Mouse (Mus musculus) intestine, postnatal 0 days (tissue): ENCODE results near the gene Panx3. TPM values are rescaled to one million over a fixed set of nuclear protein-coding genes. Genes with fewer than 3 reads are reported as not detected.

Experiments used
- ATAC-seq: fragments of 200-750 bp; cut with Nextera tagmentation; 2 replicates; pipeline ENCODE4 v1.8.0; 2017; ENCODE audit warnings: mild to moderate bottlenecking, moderate TSS enrichment, moderate library complexity
- H3K27ac ChIP-seq: fragments of 300-500 bp; sonication (generic); 2 replicates; pipeline ENCODE4 v1.5.1; 2014; ENCODE audit warnings: mild to moderate bottlenecking, low read depth, low read length, moderate library complexity
- H3K27me3 ChIP-seq: fragments of 300-500 bp; sonication (generic); replicated peaks from 2 replicates; pipeline ENCODE4 v1.6.1; 2014; ENCODE audit warnings: low read length, mixed read lengths; ENCODE audit not compliant: control insufficient read depth, insufficient read depth
- H3K36me3 ChIP-seq: fragments of 300-500 bp; sonication (generic); 2 replicates; pipeline ENCODE4 v1.6.1; 2014; ENCODE audit warnings: mild to moderate bottlenecking, moderate library complexity; ENCODE audit not compliant: control insufficient read depth, insufficient read depth
- H3K4me1 ChIP-seq: fragments of 300-500 bp; sonication (generic); replicated peaks from 2 replicates; pipeline ENCODE4 v1.6.1; 2014; ENCODE audit warnings: antibody characterized with exemption, low read length, mixed read lengths; ENCODE audit not compliant: control insufficient read depth, insufficient read depth
- H3K4me2 ChIP-seq: fragments of 300-500 bp; sonication (generic); replicated peaks from 2 replicates; pipeline ENCODE4 v1.6.1; 2014; ENCODE audit warnings: low read depth, mild to moderate bottlenecking, moderate library complexity
- H3K4me3 ChIP-seq: fragments of 300-500 bp; sonication (generic); 2 replicates; pipeline ENCODE4 v1.5.1; 2014; ENCODE audit warnings: low read depth, low read length
- H3K9ac ChIP-seq: fragments of 300-500 bp; sonication (generic); 2 replicates; pipeline ENCODE4 v1.6.1; 2014; ENCODE audit warnings: mild to moderate bottlenecking, low read depth, low read length
- H3K9me3 ChIP-seq: fragments of 300-500 bp; sonication (generic); 2 replicates; pipeline ENCODE4 v1.6.1; 2016; ENCODE audit warnings: mixed run types; ENCODE audit not compliant: control insufficient read depth
- CTCF ChIP-seq: sonication (generic); IDR thresholded peaks from 2 replicates; pipeline ENCODE4 v1.5.1; 2016; ENCODE audit warnings: low read depth, mild to moderate bottlenecking, control low read depth, antibody characterized with exemption, moderate library complexity
- WGBS: fragments of 180-500 bp; shearing (Covaris S2); extraction: QIAGEN DNeasy Blood & Tissue Kit; methylation state at CpG from one replicate; pipeline ENCODE4 v1.1.7; 2014; 5-methylcytosine and 5-hydroxymethylcytosine counted together
- polyA plus RNA-seq: library from polyadenylated mRNA; unstranded; fragments of >200 nt; fragmentation: Nextera tagmentation; extraction: Ambion mirVana; gene quantifications from 2 replicates; pipeline ENCODE4 v1.2.1, GENCODE M21; 2015

Gene Panx3
- polyA plus RNA-seq: not detected in 2 replicates

DNA sequence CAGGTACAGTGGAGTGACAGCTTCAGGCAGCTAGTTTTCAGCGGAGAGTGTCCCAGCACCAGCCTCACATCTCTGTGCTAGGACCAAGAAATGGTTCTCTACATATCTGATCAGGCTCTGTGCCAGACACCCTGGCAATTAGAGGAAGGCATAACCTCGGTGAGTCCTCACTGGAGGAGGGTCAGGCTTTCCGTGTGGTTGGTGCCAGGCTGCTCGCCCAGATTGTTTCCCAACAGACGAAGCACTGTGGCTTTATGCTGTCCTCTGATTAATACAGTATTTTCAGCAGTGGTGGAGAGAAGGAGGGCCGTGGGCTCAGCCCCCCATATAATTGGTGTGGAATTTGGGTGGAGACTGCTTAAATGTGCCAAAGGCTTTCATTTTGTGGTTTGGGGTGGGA is at the start of gene Panx3:
TSS of gene Panx3 (minus strand) at position 121 of the 400 bp plus-strand sequence.
- H3K4me2 ChIP-seq: no peak within 1 kb of the TSS
- WGBS: 63% methylated on average over 6 of the region's 6 CpGs
- 0 out of 2 replicates have a peak, but pooled peaks cover 3% of the 10 kb centered on the region for H3K9me3 ChIP-seq
- no peak within 1 kb of the TSS for H3K9ac ChIP-seq
- ATAC-seq: no peak
- no peak within 1 kb of the TSS for H3K4me3 ChIP-seq
- no peaks in the 10 kb centered on the region for H3K27me3 ChIP-seq
- no peak within 1 kb of the TSS for H3K27ac ChIP-seq
- no peak for TF ChIP-seq CTCF
- H3K36me3 ChIP-seq: no peaks in the 10 kb centered on the region
- no peaks in the 10 kb centered on the region for H3K4me1 ChIP-seq

DNA sequence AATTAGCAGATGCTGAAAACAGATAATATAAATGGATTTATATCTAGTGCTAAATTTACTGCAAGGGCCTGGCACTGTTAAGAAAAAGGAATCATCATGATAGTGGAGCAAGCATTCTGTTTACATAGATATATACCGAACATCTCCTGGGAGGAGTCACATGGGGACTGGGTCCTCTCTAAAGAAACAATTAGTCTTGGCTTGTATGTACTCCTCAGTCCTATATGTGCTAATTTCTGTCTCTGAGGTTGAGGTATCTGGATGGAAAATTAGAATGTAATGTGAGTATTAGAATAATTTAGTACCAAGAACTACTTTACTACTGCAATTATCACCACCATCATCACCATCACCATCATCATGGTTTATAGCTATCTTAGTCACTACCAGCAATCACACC is 47.1 kb upstream of the Panx3 start, which contains the start of gene Olfr160:
TSS of gene Olfr160 (minus strand) at position 101 of the 400 bp plus-strand sequence.
- Histone ChIP-seq H3K4me3 (no peak within 1 kb of the TSS), H3K27me3 (no peaks in the 10 kb centered on the region), H3K9ac (no peak within 1 kb of the TSS), H3K4me2 (no peak within 1 kb of the TSS), H3K36me3 (no peaks in the 10 kb centered on the region), H3K9me3 (no peaks in the 10 kb centered on the region), H3K27ac (no peak within 1 kb of the TSS), H3K4me1 (no peaks in the 10 kb centered on the region)
- ATAC-seq: no peak
- no peak for TF ChIP-seq CTCF
- WGBS: 60% methylated on average over 1 of the region's 1 CpGs

DNA sequence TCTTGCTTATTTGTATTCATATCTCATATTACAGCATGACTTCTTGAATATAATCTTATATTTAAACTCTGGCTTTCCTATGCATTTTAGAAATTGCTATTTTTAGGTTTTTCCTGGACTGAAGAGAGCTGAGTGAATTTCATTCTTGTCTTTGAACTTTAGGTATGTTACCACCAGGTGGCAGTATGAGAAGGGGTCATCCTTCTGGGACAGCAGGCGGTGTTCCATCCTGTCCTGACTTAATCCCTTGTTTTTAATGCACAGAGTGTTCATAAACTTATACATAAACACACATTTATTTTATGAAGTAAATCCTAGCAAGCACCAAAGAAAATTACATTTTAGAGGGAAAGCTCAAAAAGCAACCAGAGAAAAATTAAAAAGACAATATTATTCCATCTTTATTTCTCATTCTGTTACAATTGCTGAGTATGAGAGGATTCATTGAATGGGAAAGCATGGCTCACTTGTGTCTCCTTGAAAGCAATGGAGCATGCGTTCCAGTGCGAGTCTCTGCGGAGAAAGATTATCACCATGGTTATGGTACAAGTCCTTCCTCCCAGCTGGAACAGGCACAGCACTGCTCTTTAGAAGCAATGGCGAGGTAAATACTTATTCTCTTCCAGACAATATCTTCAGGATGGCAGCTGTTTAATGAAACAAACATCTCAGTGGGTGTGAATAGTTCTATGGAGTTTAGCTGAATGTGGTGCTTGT is 21.1 kb upstream of the Panx3 start:
- Histone ChIP-seq H3K9ac (no peak overlapping the region), H3K9me3 (no peaks in the 10 kb centered on the region), H3K27ac (no peak overlapping the region), H3K4me3 (no peak overlapping the region), H3K4me1 (no peaks in the 10 kb centered on the region), H3K4me2 (no peak overlapping the region), H3K36me3 (no peaks in the 10 kb centered on the region), H3K27me3 (no peaks in the 10 kb centered on the region)
- ATAC-seq: no peak
- 66% methylated on average over 5 of the region's 5 CpGs for WGBS
- TF ChIP-seq CTCF: peak; percentile 80

DNA sequence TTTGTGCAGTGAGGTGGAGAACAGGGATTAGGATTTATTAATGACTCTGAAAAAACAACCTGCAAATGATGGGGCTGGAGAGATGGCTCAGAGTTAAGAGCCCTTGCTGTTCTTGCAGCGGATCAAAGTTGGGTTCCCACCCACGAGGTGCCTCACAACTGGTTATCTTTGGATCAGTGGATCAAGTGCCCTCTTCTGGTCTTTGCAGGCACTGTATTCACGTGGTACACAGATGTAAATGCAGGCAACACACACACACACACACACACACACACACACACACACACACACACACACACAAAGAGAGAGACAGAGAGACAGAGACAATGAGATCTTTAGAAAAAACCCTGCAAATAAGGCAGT is 18.9 kb upstream of the Panx3 start:
- H3K4me2 ChIP-seq: no peak overlapping the region
- H3K9ac ChIP-seq: no peak overlapping the region
- H3K4me1 ChIP-seq: no peaks in the 10 kb centered on the region
- H3K4me3 ChIP-seq: no peak overlapping the region
- WGBS: 51% methylated on average over 3 of the region's 3 CpGs
- no peak overlapping the region for H3K27ac ChIP-seq
- no peaks in the 10 kb centered on the region for H3K9me3 ChIP-seq
- no peaks in the 10 kb centered on the region for H3K27me3 ChIP-seq
- ATAC-seq: no peak
- H3K36me3 ChIP-seq: no peaks in the 10 kb centered on the region
- TF ChIP-seq CTCF: no peak

DNA sequence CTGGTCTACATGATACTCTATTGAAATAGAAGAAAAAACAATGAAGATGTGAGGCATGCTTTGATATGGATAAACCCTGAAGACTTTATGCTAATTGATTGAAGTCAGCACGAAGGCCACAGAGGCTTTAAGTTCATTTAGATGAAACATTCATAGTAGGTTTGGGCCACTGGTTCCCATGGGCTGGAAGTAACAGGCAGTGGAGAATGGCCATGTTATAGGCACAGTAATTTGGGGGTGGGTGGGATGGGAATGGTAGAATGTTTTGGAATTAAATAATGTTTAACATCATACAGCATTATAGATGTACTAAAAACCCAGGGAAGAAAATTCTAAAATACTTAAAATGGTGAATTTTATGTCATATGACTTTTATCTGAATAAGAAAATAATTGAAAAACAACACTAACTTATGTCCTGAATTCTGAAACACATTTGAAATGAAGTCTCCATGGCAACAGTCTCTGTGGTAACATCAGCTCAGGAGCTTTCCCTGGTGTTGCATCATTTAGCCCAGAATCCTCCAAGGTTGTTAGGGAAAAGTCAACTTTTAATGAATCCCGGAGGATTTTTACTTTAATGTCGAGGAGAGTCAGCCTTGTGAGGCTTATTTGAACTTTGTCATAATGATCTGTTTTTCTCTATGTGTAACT is 18.4 kb upstream of the Panx3 start:
- TF ChIP-seq CTCF: no peak
- no peaks in the 10 kb centered on the region for H3K27me3 ChIP-seq
- 73% methylated on average over 3 of the region's 3 CpGs for WGBS

GRCm38 (mm10) chr9:37681123-37681522 is 12.1 kb upstream of the Panx3 start:
- no peak overlapping the region for H3K4me3 ChIP-seq
- no peak for ATAC-seq

More for the DNA sequence above, 18.4 kb upstream of the Panx3 start:
- Histone ChIP-seq H3K4me3 (no peak overlapping the region), H3K9ac (no peak overlapping the region), H3K4me1 (no peaks in the 10 kb centered on the region), H3K27ac (no peak overlapping the region), H3K4me2 (no peak overlapping the region), H3K36me3 (no peaks in the 10 kb centered on the region), H3K9me3 (no peaks in the 10 kb centered on the region)
- no peak for ATAC-seq

More at GRCm38 (mm10) chr9:37681123-37681522, 12.1 kb upstream of the Panx3 start:
- no peak for TF ChIP-seq CTCF
- no peak overlapping the region for H3K27ac ChIP-seq
- H3K27me3 ChIP-seq: no peaks in the 10 kb centered on the region
- WGBS: 93% methylated on average over 1 of the region's 1 CpGs
- no peaks in the 10 kb centered on the region for H3K4me1 ChIP-seq
- no peak overlapping the region for H3K9ac ChIP-seq
- no peaks in the 10 kb centered on the region for H3K36me3 ChIP-seq
- H3K4me2 ChIP-seq: no peak overlapping the region
- H3K9me3 ChIP-seq: no peaks in the 10 kb centered on the region
